Mouse (Mus musculus) ZHBTc4 (cell line): ENCODE data around the gene Ppp1r14a.

ENCODE experiments used
- DNase-seq: peaks from one replicate; pipeline ENCODE4 v3.0.0-alpha.2; 2011; ENCODE audit warnings: low read depth, low spot score

The Ppp1r14a gene

GRCm38 (mm10) chr7:29279261-29279660 lies 9.8 kb upstream of the Ppp1r14a start:
- DNase-seq, result no peak

- DNase-seq, result no peak
These were observed 9.2 kb upstream of the Ppp1r14a start for GRCm38 (mm10) chr7:29279924-29280323.

- no peak for DNase-seq
These were observed 8.3 kb upstream of the Ppp1r14a start for GRCm38 (mm10) chr7:29280801-29281200.

GRCm38 (mm10) chr7:29281201-29282073 lies 7.7 kb upstream of the Ppp1r14a start, which contains the start of gene Spint2:
Spint2 (minus strand) TSS chr7:29281912.
- peak; percentile 92 for DNase-seq

GRCm38 (mm10) chr7:29282074-29282554 lies 7.0 kb upstream of the Ppp1r14a start:
- DNase-seq, result no peak

GRCm38 (mm10) chr7:29283876-29284275 lies 5.2 kb upstream of the Ppp1r14a start:
- no peak for DNase-seq

- DNase-seq, result no peak
These were observed 4.6 kb upstream of the Ppp1r14a start for GRCm38 (mm10) chr7:29284523-29284922.

GRCm38 (mm10) chr7:29287481-29287880 lies 1.6 kb upstream of the Ppp1r14a start:
- DNase-seq, result peak; percentile 82

GRCm38 (mm10) chr7:29288079-29288478 lies 1.0 kb upstream of the Ppp1r14a start:
- no peak for DNase-seq

- no peak for DNase-seq
These were observed 748 bp downstream of the Ppp1r14a start for GRCm38 (mm10) chr7:29289856-29290255.

- no peak for DNase-seq
These were observed 1.8 kb downstream of the Ppp1r14a start for GRCm38 (mm10) chr7:29290691-29291485.

GRCm38 (mm10) chr7:29291616-29292457 lies 2.7 kb downstream of the Ppp1r14a start:
- DNase-seq, result no peak

GRCm38 (mm10) chr7:29292458-29293098 lies 3.5 kb downstream of the Ppp1r14a start:
- no peak for DNase-seq

GRCm38 (mm10) chr7:29293131-29294065 lies 4.3 kb downstream of the Ppp1r14a start:
- peak; percentile 93 for DNase-seq

GRCm38 (mm10) chr7:29294111-29294761 lies 5.1 kb downstream of the Ppp1r14a start:
- no peak for DNase-seq

GRCm38 (mm10) chr7:29295861-29296647 lies 6.9 kb downstream of the Ppp1r14a start:
- DNase-seq, result no peak

- DNase-seq, result peak; percentile 90
These were observed 7.9 kb downstream of the Ppp1r14a start for GRCm38 (mm10) chr7:29296998-29297397.

- peak; percentile 90 for DNase-seq
These were observed 12.0 kb downstream of the Ppp1r14a start for GRCm38 (mm10) chr7:29301127-29301566.
